Mouse (Mus musculus): ENCODE results near the gene Gm17361.
"Not testable (repeated sequence)": the region's sequence is repeated elsewhere in the genome, so short reads cannot be mapped to it uniquely, and the experiment has no call there.

DNA sequence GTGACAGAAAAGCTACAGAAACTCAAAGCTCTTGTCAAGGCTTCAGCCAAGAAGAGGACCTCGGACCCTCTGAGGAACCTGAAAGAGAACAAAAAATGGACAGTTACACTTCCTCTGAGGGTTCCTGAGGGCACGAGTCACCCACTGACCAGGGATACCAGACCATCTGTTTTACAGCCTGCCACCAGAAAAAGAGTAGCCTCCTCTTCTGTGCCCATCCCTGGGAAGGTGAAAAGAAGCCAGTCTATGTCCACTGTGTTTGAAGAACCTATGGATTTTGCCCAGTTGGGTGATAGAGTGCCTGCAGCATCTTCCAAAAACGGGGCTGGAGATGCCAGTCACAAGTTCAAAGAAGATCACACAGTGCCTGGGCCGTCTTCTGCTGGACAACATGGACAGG is at the start of gene Gm17361:
- not testable (repeated sequence) for TF ChIP-seq USF1 (IDR thresholded peaks at IDR 0.05; ENCODE audit: low read depth); CTCF (IDR thresholded peaks at IDR 0.05; ENCODE audit: control insufficient read depth, insufficient read depth, insufficient read length)

Measured in C2C12 (cell line).